Mouse (Mus musculus): ENCODE measurements around the gene Afmid.

DNA sequence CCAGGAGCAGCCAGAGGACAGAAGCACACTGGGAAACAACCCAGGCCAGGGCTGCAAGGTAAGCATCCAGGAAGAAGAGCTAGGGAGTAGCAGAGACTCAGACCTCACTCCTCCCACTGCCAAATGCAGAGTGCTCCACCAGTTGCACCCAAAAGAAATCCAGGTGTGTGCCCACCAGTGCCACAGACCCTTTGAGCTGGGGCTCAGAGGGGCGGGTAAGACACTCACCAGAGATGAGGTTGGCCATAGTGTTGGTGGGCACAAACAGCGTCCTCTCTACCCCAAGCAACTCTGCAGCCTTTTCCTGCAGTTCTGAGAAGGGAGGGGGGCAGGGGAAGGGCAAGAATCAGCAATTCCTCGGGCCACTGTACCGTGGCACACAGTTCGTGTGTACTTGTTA, 45.7 kb downstream of the Afmid start:
- TF ChIP-seq CTCF (IDR thresholded peaks at IDR 0.05; ENCODE audit: low read depth), result no peak
- no peak for TF ChIP-seq EP300 (IDR thresholded peaks at IDR 0.05; ENCODE audit: low read depth)
